Mouse (Mus musculus): ENCODE results near the gene Foxp1. TPM values are rescaled to one million over a fixed set of nuclear protein-coding genes. Genes with fewer than 3 reads are reported as not detected.

The Foxp1 gene
- polyA plus RNA-seq, 1 experiment, result 162 TPM

DNA sequence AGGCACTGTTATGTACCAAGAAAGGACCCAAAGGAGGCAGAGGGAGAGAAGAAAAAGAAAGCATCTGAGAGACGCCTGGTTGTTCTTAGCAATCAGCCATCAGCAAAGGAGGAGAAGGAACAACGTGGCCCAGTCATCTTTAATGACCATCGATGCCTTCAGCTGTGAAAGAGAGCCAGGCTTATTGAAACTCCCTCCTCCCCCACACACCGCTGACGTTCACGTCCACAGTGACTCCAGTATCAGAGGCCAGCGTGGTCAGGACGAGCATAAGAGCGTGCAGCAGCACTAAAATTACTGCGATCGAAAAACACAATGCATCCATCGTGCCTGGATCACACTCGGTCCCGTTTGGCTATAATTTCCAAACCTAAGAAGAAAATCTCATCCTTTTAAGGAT lies 223.3 kb downstream of the Foxp1 start:
- 57% methylated on average over 14 of the region's 14 CpGs for WGBS
- no peaks in the 10 kb centered on the region for H3K27me3 ChIP-seq (ENCODE audit: control insufficient read depth, insufficient read depth, low read length)
- H3K27ac ChIP-seq (ENCODE audit: insufficient read depth, low read length), result peak overlapping the region; percentile 18; the same call in 1 of the 2 replicates
- TF ChIP-seq POLR2A (IDR thresholded peaks at IDR 0.05; ENCODE audit: low read depth, low read length) (no peak), CTCF (IDR thresholded peaks at IDR 0.05; ENCODE audit: extremely low read depth, insufficient read depth, insufficient read length, insufficient replicate concordance) (no peak)
- DNase-seq (ENCODE audit: low read depth in 1 of 2, low spot score in 2 of 2), result no peak
- H3K36me3 ChIP-seq (ENCODE audit: control insufficient read depth, insufficient read depth, low read length), result no peaks in the 10 kb centered on the region
- no peak overlapping the region for H3K4me3 ChIP-seq (ENCODE audit: extremely low read depth, insufficient read depth, insufficient read length)
- H3K4me1 ChIP-seq (ENCODE audit: control insufficient read depth, insufficient read depth, insufficient read length), result peaks cover 49% of the 10 kb centered on the region; the same call in 1 of the 2 replicates

DNA sequence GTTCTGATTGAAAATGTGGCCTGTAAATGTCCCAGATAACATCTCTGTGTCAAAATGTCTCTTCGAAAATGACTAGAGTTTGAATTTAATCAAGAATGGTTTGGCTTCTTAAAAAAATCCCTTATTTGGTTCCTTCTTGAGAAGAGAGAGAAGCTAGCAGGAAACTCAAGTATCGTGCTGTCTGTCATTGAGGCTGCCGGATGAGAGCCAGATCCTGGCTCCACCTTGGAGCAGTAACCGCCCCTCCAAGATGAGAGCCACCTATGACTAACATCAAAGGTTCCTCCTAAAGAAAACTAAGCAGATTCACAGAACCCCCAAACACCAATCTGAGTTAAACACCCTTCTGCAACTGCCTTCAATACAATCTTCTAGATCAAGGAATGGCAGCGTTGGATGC lies 225.0 kb downstream of the Foxp1 start:
- Histone ChIP-seq H3K27me3 (ENCODE audit: control insufficient read depth, insufficient read depth, low read length) (no peaks in the 10 kb centered on the region), H3K27ac (ENCODE audit: insufficient read depth, low read length) (no peak overlapping the region), H3K4me1 (ENCODE audit: control insufficient read depth, insufficient read depth, insufficient read length) (peaks cover 45% of the 10 kb centered on the region; the same call in 1 of the 2 replicates), H3K36me3 (ENCODE audit: control insufficient read depth, insufficient read depth, low read length) (no peaks in the 10 kb centered on the region), H3K4me3 (ENCODE audit: extremely low read depth, insufficient read depth, insufficient read length) (no peak overlapping the region)
- DNase-seq (ENCODE audit: low read depth in 1 of 2, low spot score in 2 of 2), result no peak
- TF ChIP-seq CTCF (IDR thresholded peaks at IDR 0.05; ENCODE audit: extremely low read depth, insufficient read depth, insufficient read length, insufficient replicate concordance) (no peak), POLR2A (IDR thresholded peaks at IDR 0.05; ENCODE audit: low read depth, low read length) (no peak)
- WGBS, result 87% methylated on average over 5 of the region's 5 CpGs

DNA sequence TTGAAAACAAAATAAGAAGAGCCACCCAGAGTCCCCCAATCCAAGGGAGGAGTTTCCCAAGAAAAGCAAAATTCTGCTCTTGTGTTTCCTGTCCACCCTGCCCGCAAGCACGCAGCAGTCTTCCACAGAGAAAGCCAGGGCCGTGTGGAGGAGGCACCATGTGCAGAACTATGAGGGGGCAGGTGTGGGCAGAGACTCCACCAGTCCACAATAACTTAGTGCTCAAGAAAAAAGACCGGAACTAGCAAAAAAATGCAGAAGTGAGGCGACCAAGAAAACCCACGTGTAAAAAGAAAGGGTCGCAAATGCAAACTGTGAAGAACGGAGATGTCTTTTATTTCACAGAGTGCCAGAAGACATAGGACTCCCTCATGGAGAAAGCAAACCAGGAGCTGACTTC lies 227.0 kb downstream of the Foxp1 start:
- DNase-seq (ENCODE audit: low read depth in 1 of 2, low spot score in 2 of 2), result peak in 1 of 2 experiments; percentile 44
- TF ChIP-seq POLR2A (IDR thresholded peaks at IDR 0.05; ENCODE audit: low read depth, low read length), result no peak
- no peak for TF ChIP-seq CTCF (IDR thresholded peaks at IDR 0.05; ENCODE audit: extremely low read depth, insufficient read depth, insufficient read length, insufficient replicate concordance)
- 10% methylated on average over 8 of the region's 8 CpGs for WGBS
- Histone ChIP-seq H3K36me3 (ENCODE audit: control insufficient read depth, insufficient read depth, low read length) (no peaks in the 10 kb centered on the region), H3K27me3 (ENCODE audit: control insufficient read depth, insufficient read depth, low read length) (no peaks in the 10 kb centered on the region), H3K4me1 (ENCODE audit: control insufficient read depth, insufficient read depth, insufficient read length) (peaks cover 33% of the 10 kb centered on the region; the same call in 1 of the 2 replicates), H3K27ac (ENCODE audit: insufficient read depth, low read length) (peak overlapping the region; percentile 64), H3K4me3 (ENCODE audit: extremely low read depth, insufficient read depth, insufficient read length) (no peak overlapping the region)

DNA sequence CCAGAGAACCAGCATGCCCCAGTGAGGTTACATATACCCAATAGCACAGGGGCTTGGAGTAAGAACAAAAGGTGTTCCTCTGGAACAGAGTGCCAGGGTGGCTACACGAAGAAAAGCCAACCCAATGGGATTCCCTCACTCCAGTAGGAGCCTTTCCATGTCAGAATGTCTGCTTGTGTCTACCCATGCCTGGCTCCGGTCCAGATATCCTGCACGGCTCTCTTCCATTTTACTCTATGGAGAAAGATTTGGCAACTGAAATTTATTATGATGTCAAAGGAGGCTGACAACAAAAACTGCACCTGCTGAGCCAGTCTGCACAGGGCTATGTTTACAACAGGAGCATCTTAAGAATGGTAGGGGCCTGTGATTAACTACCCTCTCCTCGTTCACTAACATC lies 233.3 kb downstream of the Foxp1 start:
- H3K4me1 ChIP-seq (ENCODE audit: control insufficient read depth, insufficient read depth, insufficient read length), result peaks cover 14% of the 10 kb centered on the region; the same call in 1 of the 2 replicates
- no peak overlapping the region for H3K27ac ChIP-seq (ENCODE audit: insufficient read depth, low read length)
- TF ChIP-seq POLR2A (IDR thresholded peaks at IDR 0.05; ENCODE audit: low read depth, low read length) (no peak), CTCF (IDR thresholded peaks at IDR 0.05; ENCODE audit: extremely low read depth, insufficient read depth, insufficient read length, insufficient replicate concordance) (no peak)
- WGBS, result 89% methylated on average over 4 of the region's 4 CpGs
- H3K36me3 ChIP-seq (ENCODE audit: control insufficient read depth, insufficient read depth, low read length), result no peaks in the 10 kb centered on the region; the same call in 1 of the 2 replicates
- no peaks in the 10 kb centered on the region for H3K27me3 ChIP-seq (ENCODE audit: control insufficient read depth, insufficient read depth, low read length)
- DNase-seq (ENCODE audit: low read depth in 1 of 2, low spot score in 2 of 2), result no peak
- no peak overlapping the region for H3K4me3 ChIP-seq (ENCODE audit: extremely low read depth, insufficient read depth, insufficient read length)

DNA sequence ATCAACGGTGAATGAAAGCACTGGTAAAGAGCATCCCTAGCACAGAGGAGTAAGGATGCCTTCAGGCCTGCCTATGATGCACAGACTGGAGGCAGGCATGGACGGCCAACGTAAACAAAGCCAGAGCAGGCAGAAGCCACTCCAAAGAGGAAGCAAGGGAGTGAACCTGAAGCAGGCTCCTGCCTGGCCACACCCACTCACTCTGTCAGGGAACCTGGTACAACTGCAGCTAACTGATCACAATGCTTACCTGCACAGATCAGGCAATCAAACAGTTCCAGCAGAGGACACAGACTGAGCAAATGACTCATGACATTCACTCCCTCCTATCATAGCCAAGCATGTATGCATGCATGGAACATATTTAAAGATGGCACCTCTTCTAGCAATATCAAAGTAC lies 237.5 kb downstream of the Foxp1 start:
- Histone ChIP-seq H3K36me3 (ENCODE audit: control insufficient read depth, insufficient read depth, low read length) (no peaks in the 10 kb centered on the region; the same call in 1 of the 2 replicates), H3K27ac (ENCODE audit: insufficient read depth, low read length) (no peak overlapping the region), H3K4me1 (ENCODE audit: control insufficient read depth, insufficient read depth, insufficient read length) (peaks cover 20% of the 10 kb centered on the region; the same call in 1 of the 2 replicates), H3K4me3 (ENCODE audit: extremely low read depth, insufficient read depth, insufficient read length) (no peak overlapping the region), H3K27me3 (ENCODE audit: control insufficient read depth, insufficient read depth, low read length) (no peaks in the 10 kb centered on the region)
- TF ChIP-seq POLR2A (IDR thresholded peaks at IDR 0.05; ENCODE audit: low read depth, low read length) (no peak), CTCF (IDR thresholded peaks at IDR 0.05; ENCODE audit: extremely low read depth, insufficient read depth, insufficient read length, insufficient replicate concordance) (no peak)
- no peak for DNase-seq (ENCODE audit: low read depth in 1 of 2, low spot score in 2 of 2)
- 53% methylated on average over 3 of the region's 3 CpGs for WGBS

DNA sequence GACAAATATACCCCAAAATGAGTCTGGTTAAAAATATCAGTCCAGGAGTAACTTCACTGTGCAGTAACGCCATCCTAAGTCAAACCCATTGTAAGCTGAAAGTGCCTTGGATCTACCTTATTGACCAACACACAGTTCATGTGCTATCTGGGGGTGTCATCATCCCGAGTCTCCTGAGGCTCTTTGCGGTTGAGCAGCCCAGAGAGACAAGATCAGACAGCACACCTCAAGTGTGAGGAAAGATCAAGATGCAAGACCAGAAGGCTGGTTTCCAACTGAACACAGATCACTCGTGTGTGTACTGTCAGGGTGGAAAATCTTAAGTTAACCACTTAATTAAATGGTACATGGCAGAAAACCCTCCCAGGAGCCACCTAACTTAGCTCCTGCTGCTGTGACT lies 238.5 kb downstream of the Foxp1 start:
- peaks cover 20% of the 10 kb centered on the region; the same call in 1 of the 2 replicates for H3K4me1 ChIP-seq (ENCODE audit: control insufficient read depth, insufficient read depth, insufficient read length)
- H3K27ac ChIP-seq (ENCODE audit: insufficient read depth, low read length), result peak overlapping the region; percentile 19; the same call in 1 of the 2 replicates
- H3K4me3 ChIP-seq (ENCODE audit: extremely low read depth, insufficient read depth, insufficient read length), result no peak overlapping the region
- H3K27me3 ChIP-seq (ENCODE audit: control insufficient read depth, insufficient read depth, low read length), result no peaks in the 10 kb centered on the region
- no peak for DNase-seq (ENCODE audit: low read depth in 1 of 2, low spot score in 2 of 2)
- no peaks in the 10 kb centered on the region; the same call in 1 of the 2 replicates for H3K36me3 ChIP-seq (ENCODE audit: control insufficient read depth, insufficient read depth, low read length)
- 40% methylated on average over 4 of the region's 4 CpGs for WGBS
- TF ChIP-seq CTCF (IDR thresholded peaks at IDR 0.05; ENCODE audit: extremely low read depth, insufficient read depth, insufficient read length, insufficient replicate concordance), result no peak
- TF ChIP-seq POLR2A (IDR thresholded peaks at IDR 0.05; ENCODE audit: low read depth, low read length), result no peak

DNA sequence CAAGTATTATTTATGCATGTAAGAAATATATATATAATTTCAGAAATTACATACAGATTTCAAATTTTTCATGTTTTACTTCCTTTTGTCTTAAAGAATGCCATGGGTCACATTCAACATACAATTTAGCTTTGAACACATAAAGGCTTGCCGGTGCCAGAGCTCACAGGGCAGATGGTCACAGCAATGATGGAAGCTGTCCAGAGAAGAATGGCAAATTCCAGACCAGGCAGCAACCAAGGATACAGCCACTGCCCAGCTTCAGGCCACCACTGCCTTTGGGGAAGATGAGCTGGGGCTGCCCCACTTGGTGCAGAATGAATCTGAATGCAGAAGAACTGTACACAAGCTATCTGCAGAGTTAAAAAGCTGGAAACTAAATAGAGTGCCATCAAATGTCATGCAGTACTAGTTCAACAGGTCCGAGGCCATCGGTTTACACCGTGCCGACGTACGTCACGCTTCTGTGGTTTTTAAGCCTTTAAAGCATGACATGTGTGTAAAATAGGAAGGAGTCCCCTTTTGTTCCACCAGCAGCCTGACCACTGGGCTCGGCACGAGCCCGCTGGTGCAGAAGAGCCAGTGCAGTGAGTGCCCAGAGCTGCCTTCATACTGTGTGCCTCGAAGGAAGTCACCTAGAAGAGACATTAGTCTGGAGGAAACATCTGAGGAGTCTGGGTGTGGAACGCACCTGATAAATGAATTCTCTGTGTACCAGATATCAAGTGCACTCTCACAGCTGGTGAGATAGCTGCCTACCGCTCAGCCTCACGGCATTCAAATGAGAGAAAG lies 239.5 kb downstream of the Foxp1 start:
- Histone ChIP-seq H3K27me3 (ENCODE audit: control insufficient read depth, insufficient read depth, low read length) (no peaks in the 10 kb centered on the region), H3K27ac (ENCODE audit: insufficient read depth, low read length) (peak overlapping the region; percentile 58), H3K4me1 (ENCODE audit: control insufficient read depth, insufficient read depth, insufficient read length) (peaks cover 20% of the 10 kb centered on the region; the same call in 1 of the 2 replicates), H3K4me3 (ENCODE audit: extremely low read depth, insufficient read depth, insufficient read length) (peak overlapping the region; percentile 10; the same call in 1 of the 2 replicates), H3K36me3 (ENCODE audit: control insufficient read depth, insufficient read depth, low read length) (no peaks in the 10 kb centered on the region)
- peak in 1 of 2 experiments; percentile 34 for DNase-seq (ENCODE audit: low read depth in 1 of 2, low spot score in 2 of 2)
- WGBS, result 20% methylated on average over 15 of the region's 15 CpGs
- TF ChIP-seq POLR2A (IDR thresholded peaks at IDR 0.05; ENCODE audit: low read depth, low read length), result no peak
